Mouse (Mus musculus) CH12.LX (cell line): ENCODE measurements around the gene Ap5z1.

Experiments used
- ELF1 ChIP-seq: IDR thresholded peaks from 2 replicates; pipeline ENCODE4 v1.6.1; 2014; ENCODE audit warnings: low read depth, mild to moderate bottlenecking, inconsistent platforms, low read length, improper control_type of control experiment
- EP300 ChIP-seq: IDR thresholded peaks from 2 replicates; pipeline ENCODE4 v1.6.1; 2011; ENCODE audit warnings: low read length, improper control_type of control experiment
- KAT2A ChIP-seq: IDR thresholded peaks from 2 replicates; pipeline ENCODE4 v1.6.1; 2012; ENCODE audit warnings: low read length, improper control_type of control experiment, inconsistent platforms; ENCODE audit not compliant: insufficient replicate concordance
- POLR2A ChIP-seq: IDR thresholded peaks from 2 replicates; pipeline ENCODE4 v1.6.1; 2011; ENCODE audit warnings: low read depth, mild to moderate bottlenecking, improper control_type of control experiment, low read length
- TBP ChIP-seq: conservative IDR thresholded peaks from 2 replicates; pipeline ENCODE4 v1.6.1; 2011; ENCODE audit warnings: low read depth, low read length, improper control_type of control experiment
- USF1 ChIP-seq: IDR thresholded peaks from 2 replicates; pipeline ENCODE4 v1.6.1; 2014; ENCODE audit warnings: low read depth, mild to moderate bottlenecking, inconsistent platforms, low read length, improper control_type of control experiment
- ZMIZ1 ChIP-seq: IDR thresholded peaks from 2 replicates; pipeline ENCODE4 v1.6.1; 2012; ENCODE audit warnings: low read depth, mild to moderate bottlenecking, inconsistent platforms, low read length, improper control_type of control experiment

DNA sequence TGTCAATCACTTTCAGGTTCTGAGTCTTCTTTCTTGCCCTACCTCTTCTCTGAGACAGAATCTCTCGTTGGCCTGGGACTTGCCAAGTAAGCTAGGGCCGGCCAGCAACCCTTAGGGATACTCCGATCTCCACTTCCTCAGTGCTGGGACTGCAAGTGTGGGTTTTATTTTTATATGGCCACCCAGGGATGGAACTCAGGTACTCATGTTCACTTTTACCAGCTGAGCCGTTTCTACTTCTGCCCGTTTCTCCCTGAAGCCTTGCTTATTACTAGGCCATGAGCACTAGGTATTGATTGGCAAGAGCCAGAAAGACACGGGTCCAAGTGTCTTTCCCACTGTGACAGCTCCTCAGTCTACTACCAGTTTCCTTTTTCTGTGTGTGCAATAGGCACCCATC, 733 bp upstream of the Ap5z1 start:
- TF ChIP-seq ELF1 (no peak), USF1 (no peak), ZMIZ1 (no peak), POLR2A (no peak), EP300 (no peak), KAT2A (no peak), TBP (no peak)
